Mouse (Mus musculus): ENCODE measurements around the gene Oas1c.
A peak's percentile ranks its signal among the peaks of the same experiment; 100 is the strongest.
"Not testable (repeated sequence)": the region's sequence is repeated elsewhere in the genome, so short reads cannot be mapped to it uniquely, and the experiment has no call there.

Gene Oas1c

DNA sequence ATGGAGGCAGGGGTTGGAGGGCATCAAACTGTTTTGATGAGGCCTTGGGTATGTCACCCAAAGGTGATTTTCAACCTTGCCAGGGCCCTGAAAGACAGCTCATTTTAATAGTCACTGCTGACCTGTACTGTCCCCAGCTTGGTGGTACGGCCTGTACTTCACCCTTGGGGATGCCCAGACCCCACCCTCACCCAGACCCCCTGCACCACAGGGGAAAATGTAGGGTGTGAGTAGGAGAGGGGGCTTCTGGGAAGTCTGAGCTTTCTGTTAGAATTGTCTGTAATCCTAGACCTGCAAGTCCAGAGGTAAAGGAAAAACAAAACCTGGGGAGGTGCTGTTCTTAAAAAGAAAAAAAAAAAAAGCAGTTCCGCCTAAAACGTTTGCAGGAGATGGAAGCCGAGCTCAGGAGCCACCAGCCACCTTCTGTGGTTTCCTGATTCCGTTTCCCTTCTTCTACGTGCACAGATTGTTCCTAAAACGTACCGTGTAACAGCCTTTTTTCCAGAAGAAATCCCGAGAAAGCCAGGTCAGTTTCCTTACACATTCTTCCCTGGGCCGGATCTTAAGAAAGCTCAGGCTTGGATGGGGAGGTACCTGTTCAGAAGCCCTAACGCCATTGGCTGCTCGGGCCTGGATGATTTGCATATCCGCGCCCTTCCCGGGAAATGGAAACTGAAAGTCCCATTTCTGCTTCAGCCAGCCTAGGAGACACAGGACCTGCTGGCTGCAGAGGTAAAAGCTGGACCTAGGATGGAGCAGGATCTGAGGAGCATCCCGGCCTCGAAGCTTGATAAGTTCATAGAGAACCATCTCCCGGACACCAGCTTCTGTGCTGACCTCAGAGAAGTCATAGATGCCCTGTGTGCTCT is at the start of gene Oas1c:
Gene Oas1c, minus strand, starts transcription at position 564 of the 869 bp plus-strand sequence.
- DNase-seq (ENCODE audit: low spot score): peak; percentile 56

DNA sequence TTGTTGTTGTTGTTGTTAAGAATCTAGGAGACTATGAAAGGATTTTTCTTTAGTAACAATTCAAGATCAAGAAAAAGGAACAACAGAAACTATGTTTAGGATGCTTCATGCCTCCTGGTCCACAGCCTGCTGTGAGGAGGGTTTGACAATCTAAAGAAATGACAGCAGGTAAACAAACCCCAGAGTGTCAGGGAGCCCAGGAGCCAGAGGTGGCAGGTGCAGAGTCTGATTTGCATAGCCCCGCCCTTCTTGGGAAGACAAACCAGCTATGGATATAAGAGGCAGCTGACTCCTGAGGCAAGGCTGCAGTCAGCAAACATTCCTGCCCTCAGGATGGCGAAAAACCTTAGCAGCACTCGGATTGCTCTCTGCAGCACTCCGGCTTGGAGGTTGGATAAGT is 48.8 kb upstream of the Oas1c start, which contains the start of gene Oas1h:
Gene Oas1h, plus strand, starts transcription at position 301 of the 400 bp plus-strand sequence.
- no peak for DNase-seq (ENCODE audit: low spot score)

DNA sequence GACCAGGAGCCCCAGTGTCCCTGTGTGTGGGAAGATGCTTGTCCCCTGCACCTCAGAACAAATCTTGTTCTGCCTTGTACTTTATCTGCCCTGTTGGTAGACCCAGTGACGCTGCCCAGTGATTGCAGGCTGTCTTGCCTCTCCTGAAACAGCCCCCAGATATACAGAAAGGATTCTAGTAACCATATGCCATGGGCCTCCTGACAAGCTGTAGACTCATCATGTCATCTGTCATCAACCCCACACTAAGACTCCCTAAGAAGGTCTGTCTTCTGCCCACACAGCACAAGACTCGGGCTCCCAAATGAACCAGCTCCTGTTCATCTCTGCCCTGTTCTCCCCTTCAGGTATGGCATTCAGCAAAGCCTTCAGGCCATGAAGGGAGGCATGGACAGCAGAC is 46.9 kb upstream of the Oas1c start:
- no peak for DNase-seq (ENCODE audit: low spot score)

DNA sequence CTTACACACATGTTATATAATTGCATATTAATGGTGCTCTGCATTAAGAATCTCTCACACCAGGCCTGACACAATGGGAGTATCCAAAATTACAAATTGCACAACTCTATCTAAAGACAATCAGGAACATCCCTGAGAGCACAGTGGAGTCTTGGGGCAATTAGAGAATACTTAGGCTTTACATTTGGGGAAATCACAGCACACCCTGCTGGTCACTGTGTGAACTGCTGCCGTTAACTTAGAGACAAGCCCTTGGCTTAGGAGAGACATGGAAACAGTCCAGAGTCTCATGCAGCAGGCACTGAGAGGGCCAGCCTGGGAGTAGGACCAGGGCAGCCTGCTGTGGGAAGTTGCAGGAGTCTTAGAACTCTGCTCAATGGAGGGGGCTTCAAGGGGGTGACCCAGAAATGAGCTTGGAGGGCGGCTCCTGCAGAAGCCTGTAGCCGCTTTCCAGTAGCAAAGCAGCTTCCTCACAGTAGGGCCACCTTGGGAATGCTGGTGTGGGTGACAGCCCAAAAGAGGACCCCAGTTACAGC is 37.4 kb upstream of the Oas1c start:
- DNase-seq (ENCODE audit: low spot score): no peak

DNA sequence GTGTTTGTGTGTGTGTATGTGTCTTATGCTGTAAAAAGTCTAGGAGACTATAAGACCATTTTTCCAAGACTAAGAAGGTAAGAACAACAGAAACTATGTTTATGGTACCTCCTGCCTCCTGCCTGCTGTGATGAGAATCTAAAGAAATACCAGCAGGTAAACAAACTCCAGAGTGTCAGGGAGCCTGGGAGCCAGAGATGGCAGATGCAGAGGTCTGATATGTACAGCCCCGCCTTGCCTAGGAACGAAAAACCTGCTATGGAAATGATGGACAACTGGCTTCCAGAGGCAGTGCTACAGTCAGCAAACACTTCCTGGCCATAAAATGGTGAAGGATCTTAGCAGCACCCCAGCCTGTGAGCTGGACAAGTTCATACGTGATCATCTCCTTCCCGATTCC is 34.8 kb upstream of the Oas1c start, which contains the start of gene Oas1f:
Gene Oas1f, plus strand, starts transcription at position 301 of the 400 bp plus-strand sequence.
- no peak for DNase-seq (ENCODE audit: low spot score)

DNA sequence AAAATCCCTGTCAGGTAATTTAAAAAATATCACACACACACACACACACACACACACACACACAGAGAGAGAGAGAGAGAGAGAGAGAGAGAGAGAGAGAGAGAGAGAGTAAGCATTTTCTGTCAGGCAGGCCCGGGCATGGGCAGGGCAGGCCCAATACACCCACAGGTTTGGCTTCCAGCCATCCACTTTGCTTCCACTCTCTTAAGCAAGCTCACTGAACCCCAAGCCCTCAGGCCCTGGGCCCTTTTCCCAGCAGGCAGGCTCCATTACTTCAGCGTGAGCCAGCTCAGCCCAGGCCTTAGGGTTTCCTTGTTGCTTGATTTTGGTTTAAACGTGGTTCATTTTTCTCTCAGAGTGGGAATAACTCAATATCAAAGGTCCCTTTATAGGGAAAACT is 32.4 kb upstream of the Oas1c start:
- no peak for DNase-seq (ENCODE audit: low spot score)

DNA sequence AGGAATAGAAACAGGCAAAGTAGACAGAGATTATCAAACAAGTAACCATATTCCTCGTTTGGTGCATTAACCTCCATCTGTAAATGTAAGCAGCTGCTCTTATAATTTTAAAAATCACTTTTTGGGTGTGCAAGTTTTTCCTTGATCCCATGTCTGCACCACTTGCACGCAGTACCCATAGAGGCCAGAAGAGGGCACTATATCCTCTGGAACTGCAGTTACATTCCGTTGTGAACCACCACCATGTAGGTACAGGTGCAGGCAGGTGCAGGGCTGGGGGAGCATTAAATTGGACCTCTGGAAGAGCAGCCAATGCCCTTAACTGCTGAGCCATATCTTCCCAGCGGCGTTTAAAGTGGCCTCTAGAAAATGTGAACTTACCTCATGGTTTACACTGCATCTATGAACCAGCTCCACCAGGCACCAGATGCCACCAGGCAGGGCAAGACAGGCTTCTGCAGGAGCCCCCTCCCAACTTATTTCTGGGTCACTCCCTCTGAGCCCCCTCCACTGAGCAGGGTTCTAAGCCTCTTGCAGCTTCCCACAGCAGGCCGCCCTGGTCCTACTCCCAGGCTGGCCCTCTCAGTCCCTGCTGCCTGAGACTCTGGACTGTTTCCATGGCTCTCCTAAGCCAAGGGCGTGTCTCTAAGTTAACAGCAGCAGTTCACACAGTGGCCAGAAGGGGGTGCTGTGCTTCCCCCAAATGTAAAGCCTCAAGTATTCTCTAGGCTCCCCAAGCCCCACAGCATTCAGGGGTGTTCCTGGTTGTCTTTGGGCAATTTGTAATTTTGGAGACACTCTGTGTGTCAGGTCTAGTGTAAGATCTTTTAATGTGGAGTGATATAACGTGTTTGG is 24.6 kb upstream of the Oas1c start:
- DNase-seq (ENCODE audit: low spot score): no peak

DNA sequence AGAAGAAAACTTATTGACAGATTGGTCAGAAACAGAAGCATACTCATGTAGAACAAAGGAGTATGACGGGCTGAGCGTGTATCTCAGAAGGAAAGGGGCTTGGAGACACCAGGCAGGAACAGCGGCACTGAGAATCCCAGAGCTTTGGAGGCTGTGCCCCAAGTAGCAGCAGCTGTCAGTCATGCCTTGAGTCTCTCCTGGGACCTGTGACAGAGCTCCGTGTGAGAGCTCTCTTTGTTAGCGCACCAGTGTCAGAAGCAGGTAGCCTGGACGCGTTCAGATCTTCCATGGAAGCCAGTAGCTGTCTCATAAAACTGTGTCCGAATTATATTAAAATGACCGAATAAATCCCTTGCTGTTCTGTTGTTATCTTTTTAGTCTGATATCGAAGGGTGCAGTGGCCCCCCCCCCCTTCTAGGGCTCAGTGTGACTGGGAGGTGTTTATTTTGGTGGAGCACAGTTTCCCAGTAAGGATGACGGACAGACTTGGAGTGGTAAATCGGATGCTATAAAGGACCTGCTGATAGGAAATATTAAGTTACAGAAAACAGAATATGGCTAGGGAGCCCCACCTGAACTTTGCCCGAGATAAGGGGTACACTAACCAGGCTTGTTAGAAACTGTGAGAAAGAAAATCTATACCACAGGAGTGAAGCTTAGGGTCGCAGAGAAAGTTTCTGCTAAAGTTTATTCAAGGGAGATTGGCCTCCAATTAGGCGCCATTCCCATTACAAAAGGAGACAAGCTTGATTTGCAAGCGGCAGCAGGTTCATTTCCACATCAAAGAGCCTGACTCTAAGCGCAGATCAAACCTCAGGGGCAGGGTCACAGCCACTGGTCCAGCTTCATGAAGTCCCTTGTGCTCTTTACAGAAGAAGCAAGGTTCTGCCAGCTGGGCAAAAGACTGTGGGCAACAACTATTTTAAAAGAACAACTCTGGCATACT is 21.3 kb upstream of the Oas1c start:
- no peak for DNase-seq (ENCODE audit: low spot score)

DNA sequence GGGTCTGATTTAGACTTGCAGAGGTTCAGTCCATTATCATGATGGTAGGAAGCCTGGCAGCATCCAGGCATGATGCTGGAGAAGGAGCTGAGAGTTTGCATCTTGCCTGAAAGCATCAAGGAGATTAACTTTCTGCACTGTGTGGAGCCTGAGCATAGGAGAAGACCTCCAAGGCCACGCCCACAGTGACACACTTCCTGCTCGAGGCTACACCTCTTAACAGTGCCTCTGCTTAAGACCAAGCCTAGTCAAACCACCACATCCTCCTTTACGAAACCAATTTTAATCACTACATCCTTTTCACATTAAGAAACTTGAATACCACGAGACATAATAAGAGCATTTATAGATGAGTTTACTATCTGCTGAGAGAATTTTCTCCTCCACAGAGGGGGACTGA is 18.7 kb upstream of the Oas1c start:
- no peak for DNase-seq (ENCODE audit: low spot score)

DNA sequence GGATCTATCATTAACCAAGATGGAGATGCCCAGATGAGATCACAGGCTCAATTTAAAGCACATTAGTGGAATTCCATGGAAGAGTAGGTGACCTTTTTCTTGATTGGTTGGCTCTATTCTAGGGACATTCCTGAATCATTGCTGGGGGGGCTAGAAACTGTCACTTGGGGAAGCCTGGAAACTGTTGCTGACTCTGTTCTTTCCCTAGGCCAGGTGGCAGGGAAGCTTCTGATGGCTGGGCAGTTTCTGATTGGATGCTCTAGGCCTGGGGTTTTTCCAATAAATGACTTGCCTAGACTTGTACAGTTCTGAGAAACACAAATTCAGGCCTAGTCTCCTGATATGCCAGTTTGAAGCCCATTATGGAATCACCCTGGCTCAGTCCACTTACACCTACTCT is 6.7 kb upstream of the Oas1c start:
- no peak for DNase-seq (ENCODE audit: low spot score)

DNA sequence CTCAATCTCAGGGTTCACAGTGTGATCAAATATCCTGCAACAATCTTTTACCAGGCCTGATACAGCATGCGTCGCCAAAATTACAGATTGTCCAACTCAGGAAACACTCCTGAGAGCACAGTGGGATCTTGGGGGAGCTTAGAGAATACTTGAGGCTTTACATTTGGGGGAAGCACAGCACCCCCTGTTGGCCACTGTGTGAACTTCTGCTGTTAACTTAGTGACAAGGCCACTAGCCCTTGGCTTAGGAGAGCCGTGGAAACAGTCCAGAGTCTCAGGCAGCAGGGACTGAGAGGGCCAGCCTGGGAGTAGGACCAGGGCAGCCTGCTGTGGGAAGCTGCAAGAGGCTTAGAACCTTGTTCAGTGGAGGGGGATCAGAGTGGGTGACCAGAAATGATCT is 3.6 kb upstream of the Oas1c start:
- no peak for DNase-seq (ENCODE audit: low spot score)

DNA sequence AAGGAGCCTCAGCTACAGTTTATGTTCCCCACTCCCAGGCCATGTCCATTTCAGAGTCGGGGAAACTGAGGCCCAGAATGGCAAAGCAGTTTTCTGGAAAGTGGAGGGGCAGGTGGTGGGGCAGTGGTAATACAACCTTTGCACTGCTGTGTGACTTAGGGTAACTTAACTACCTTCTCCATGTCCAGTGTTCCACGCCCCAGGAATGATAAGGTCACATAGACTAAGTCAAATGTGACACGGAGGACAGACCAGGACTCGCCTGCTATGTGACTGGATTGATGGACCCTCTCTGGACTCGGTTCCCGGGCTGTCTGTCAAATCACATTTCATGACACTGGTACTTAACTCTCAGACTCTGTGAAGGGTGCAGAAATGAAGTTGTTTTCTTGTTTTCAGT is 709 bp upstream of the Oas1c start:
- DNase-seq (ENCODE audit: low spot score): no peak

DNA sequence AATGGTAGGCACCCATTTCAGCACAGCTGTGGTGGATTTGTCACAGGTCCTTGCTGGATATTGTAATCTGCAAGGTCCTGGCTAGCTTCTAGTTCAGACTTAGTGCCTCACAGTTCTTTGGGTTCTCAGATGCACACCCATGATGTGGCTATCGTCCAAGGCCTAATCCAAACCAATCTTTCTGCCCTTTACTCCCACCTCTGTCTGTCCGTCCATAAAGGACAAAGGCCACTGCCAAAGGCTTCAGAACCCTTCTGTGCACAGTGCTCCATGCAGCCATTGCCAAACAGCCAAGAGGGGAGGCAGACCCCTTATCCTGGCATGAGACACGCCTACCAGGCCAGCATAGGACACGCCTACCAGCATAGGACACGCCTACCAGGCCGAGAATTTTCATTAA is 3.1 kb downstream of the Oas1c start:
- no peak for DNase-seq (ENCODE audit: low spot score)

DNA sequence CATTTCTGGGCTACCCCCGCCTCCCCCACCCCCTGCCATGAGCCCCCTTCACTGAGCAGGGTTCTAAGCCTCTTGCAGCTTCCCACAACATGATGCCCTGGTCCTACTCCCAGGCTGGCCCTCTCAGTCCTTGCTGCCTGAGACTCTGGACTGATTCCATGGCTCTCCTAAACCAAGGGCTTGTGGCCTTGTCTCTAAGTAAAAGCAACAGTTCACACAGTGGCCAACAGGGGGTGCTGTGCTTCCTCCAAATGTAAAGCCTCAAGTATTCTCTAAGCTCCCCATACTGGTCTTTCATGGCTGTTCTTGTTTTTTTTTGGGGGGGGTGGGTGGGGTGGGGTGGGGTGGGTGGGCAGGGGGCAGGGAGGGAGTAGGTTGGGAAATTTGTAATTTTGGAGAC is 5.9 kb downstream of the Oas1c start:
- no peak for DNase-seq (ENCODE audit: low spot score)

DNA sequence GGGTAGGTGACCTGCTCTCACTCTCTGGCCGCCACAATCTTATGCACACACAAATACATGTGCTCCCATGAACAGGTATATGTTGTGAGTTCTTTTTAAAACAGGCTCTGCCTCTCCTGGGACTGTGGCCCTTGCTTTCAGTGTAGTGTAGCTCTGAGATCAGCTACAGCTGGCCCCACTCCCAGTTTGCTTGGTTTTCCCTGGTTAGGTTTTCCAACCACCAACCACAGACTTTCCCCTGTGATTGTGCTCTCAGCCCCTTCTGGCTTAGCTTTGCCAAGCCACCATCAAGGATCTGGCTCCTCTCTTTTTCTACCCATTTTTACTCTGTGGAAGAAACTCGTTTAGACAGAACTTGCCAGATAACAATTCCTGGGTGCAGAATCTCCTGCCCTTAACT is 8.7 kb downstream of the Oas1c start:
- no peak for DNase-seq (ENCODE audit: low spot score)

DNA sequence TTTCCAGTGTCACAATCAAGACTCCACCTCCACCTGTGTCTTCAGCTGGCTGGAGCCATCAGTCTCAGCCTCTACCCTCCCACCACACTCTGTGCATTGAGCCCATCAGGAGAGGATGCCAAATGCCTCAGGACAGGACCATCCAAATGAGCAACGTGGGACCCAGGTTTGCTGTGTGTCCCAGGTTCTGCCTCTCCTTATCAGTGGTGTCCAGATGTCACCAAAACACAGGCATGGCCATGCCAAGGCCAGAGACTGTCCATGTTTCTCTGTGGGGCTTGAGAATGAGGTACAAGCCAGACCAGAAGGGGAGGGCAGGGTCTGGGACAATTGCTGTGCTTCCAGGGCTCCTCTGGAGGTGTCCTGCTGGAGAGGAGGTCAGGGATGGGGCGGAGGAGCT is 13.4 kb downstream of the Oas1c start:
- DNase-seq (ENCODE audit: low spot score): not testable (repeated sequence)

DNA sequence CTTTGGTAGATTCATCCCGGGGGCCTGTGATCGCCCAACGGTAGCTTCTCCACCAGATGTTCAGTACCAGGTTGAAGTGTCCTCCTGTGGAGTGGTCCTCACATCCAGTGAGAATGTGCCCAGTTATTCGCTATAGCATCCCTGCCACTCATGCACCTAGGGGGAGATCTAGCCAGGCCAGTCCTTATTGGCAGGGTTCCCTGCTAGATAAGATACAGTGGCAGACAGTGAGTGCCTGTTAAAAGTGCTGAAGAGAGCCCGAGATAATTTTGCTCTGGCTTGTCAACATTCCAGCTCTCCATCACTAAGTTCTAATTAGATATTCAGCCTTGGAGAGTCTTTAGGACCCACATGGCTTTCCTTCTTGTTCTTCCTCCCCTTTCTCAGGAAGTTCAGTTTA is 14.2 kb downstream of the Oas1c start:
- DNase-seq (ENCODE audit: low spot score): not testable (repeated sequence)

DNA sequence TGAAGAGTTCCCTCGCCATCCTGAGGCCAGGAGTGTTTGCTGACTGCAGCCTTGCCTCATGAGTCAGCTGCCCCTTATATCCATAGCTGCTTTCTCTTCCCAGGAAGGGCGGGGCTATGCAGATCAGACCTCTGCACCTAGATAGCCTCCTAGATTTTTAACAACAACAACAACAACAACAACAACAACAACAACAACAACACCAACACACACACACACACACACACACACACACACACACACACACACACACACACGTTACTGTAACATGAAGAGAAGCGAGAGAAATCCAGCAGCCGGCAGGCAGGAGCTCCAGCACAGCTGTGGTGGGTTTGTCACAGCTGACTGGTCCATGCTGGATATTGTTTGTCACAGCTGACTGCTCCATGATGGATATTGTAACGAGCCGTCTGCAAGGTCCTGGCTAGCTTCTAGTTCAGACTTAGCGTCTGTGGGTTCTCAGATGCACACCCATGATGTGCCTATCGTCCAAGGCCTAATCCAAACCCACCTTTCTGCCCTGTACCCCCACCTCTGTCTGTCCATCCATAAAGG is 16.8 kb downstream of the Oas1c start, which contains the start of gene Oas1e:
Gene Oas1e, minus strand, starts transcription at position 51 of the 555 bp plus-strand sequence.
- not testable (repeated sequence) for DNase-seq (ENCODE audit: low spot score)

DNA sequence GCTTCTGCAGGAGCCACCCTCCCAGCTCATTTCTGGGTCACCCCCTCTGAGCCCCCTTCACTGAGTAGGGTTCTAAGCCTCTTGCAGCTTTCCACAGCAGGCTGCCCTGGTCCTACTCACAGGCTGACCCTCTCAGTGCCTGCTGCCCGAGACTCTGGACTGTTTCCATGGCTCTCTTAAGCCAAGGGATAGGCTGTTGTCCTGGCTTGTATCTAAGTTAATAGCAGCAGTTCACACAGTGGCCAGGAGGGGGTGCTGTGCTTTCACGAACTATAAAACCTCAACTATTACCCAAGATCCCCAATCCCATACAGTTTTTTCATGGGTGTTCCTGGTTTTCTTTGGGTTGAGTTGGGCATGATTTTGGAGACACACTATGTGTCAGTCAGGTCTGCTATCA is 19.3 kb downstream of the Oas1c start:
- no peak for DNase-seq (ENCODE audit: low spot score)

DNA sequence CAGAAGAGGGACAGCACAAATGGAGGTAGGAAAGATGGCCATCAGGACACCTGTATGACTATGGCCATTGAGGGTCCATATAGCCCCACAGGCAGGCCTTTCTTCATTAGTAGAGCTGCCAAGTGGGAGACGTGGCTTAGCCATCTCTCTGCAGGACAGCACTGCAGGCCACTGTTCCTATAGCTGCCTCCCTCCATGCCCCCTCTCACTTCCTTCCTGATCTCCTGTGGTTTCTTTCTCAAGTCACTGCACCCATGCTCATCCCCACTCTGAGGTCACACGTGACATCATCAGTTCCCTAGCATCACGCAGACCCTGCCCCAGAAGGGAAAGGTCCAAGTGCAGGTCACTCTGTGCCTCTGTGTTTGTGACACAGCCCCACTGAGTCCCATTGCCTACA is 25.3 kb downstream of the Oas1c start:
- no peak for DNase-seq (ENCODE audit: low spot score)

DNA sequence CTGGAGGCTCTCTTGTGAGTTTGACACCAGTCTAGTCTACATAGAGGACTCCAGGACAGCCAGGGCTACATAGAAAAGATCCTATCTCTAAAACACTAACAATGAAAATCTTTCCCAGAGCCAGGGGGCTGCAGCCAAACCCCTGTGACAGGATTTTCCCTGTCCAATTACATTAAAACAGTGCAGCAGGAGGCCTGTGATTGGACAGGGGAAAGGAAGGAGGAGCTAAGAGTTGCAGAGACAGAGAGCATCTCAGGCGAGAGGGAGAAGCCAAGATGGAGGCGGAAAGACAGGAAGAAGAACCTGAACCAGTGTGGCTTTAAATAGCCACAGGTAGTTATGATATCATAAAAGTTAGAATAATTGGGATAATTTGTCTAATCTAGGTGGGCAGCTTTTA is 29.9 kb downstream of the Oas1c start:
- DNase-seq (ENCODE audit: low spot score): no peak

All from ovary, postnatal 10 days (tissue).